Mouse (Mus musculus) liver, postnatal 0 days (tissue): ENCODE measurements around the gene Pld5.

Experiments
- CTCF ChIP-seq: sonication (generic); IDR thresholded peaks from 2 replicates; pipeline ENCODE4 v1.5.1; 2016; ENCODE audit warnings: antibody characterized with exemption, low read depth
- EP300 ChIP-seq: IDR thresholded peaks from 2 replicates; pipeline ENCODE4 v1.6.1; 2016; ENCODE audit warnings: antibody characterized with exemption, low read depth, mild to moderate bottlenecking

DNA sequence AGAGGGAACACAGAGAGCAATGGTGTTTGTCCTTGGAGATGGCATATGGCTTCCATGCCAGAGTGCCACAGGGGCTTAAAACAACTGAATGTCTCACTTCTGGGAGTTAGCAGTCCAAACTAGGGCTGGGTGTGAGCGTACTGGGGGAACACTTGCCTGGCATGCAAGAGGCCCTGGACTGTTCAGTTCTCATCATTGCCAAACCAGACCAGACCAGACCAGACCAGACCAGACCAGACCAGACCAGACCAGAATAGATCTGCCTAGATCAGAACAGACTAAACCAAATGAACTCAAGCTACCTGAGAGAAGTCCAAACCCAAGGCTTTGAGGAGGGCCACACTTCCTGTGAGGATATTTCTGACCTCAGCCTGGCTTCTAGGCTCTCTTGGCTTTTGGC lies 228.7 kb downstream of the Pld5 start:
- TF ChIP-seq CTCF (no peak), EP300 (no peak)
